Mouse (Mus musculus): ENCODE results near the gene Tfap2e.

Gene Tfap2e

DNA sequence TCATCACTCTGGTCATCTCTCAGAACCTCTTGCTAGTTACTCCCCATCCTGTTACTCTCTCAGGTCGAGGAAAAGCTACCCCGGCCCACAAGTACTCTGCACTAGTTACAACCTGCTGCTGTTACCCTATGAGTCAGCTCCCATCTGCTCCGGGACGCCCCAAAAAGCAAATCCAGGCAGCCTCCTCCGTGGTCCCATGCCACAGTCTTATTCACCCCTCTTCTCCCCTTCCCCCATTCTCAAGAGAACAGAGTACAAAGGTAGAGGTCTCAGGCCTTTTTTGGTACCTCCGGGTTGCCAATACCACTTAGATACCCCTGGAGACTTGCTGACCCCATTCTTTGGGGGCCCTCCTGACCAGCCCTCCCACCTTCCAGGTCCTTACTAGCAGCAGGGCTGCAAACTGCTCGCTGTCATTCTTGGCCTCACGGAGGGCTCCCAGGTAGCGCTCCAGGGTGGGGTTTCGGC, 15.6 kb upstream of the Tfap2e start:
- DNase-seq = no peak

DNA sequence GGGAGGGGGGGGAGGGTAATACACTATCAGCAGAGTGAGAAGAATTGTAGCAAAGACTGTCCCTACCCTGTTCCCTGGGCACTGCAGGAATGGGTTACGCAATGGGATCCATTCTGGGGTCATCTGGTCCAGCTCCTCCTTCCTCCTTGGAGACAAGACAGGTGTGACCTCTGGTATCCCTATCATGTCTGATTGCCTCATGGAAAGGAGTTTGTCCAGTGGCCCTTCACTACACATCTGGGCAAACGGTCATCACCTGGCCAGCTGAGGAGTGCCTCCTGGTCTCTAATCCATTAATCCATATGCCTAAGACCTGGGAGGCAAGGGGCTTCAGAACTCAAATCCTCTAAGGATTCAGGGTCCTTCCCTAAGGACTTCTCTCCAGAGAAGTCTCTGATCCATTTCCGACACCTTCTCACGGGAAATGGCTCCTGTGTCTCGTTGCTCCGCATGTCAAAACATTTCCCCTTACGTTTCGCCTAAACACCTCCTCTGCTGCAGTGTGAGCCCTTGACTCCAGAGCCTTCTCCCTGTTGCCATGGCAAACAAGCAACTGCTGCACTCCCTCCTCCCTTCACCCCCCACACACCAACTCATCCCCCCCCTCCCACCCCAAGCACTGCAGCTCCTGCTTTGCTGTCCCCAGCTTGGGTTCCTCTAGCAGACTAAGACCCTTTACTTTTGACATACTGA, 15.0 kb upstream of the Tfap2e start:
- DNase-seq = peak in 1 of 2 experiments; percentile 21

DNA sequence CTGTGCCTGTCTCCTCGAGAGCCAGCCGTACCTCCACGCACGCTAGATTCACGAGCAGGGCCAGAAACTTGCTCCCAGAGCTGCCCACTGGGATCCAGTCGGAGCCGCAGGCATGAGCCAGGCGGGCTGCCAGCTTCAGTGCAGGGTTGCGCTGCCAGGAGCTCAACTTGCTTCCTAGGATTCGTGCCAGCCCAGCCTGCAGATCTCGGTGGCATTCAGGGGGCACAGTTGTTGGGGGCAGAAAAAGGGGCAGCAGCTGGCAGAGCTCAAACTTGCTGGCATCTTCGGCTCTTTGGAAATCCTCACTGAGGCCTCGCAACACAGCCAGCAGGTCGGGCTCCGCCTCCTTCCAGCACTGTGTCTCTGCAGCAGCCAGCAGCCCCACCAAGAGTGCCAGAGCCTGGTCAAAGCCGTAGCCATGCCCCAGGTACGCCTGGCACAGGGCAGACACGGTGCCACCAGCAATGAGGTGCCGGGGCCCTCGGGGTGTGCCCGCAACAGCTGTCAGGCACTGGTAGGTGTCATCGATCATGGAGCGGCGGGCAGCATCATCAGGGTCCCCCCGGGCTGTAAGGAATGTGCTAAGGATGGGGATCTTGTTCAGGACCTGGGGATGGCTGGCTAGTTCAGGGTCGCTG, 14.1 kb upstream of the Tfap2e start:
- peak; percentile 88 to 94 for DNase-seq

DNA sequence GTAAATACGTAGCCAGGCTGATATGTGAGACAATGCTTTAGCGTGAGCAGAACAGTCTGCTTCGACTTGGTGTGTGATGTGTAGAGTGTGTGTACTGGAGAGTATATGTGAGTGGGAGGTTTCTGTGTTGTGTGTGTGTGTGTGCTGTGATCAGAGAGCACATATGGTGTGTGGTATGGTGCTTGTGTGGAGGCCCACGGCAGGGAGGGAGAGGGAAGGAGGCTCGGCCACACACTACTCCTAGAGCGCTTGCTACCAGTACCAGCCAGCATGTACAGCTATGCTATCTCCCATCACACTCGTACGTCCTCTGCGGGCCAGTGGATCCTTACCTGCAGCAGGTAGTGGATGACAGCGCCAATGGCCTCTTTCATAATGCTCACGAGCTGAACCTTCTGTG, 13.5 kb upstream of the Tfap2e start:
- no peak for DNase-seq

DNA sequence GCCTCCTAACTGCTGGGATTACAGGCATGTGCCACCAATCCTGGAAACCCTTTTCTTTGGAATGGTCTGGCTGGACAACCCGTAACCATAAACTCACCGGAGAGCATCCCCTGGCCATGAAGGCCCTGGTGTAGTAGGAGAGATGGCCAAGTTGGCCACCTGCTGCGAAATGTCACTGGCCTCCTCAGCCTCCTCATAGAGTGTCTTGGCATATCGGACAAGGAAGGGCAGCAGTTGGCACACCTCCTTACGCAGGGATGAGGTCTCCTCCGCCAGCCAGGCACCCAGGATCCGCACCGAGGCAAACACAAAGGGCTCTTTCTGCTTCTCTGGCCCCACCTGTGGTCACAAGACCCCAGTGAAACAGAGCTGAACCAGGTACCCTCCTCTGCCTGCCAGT, 12.3 kb upstream of the Tfap2e start:
- DNase-seq = peak in 1 of 2 experiments; percentile 25

DNA sequence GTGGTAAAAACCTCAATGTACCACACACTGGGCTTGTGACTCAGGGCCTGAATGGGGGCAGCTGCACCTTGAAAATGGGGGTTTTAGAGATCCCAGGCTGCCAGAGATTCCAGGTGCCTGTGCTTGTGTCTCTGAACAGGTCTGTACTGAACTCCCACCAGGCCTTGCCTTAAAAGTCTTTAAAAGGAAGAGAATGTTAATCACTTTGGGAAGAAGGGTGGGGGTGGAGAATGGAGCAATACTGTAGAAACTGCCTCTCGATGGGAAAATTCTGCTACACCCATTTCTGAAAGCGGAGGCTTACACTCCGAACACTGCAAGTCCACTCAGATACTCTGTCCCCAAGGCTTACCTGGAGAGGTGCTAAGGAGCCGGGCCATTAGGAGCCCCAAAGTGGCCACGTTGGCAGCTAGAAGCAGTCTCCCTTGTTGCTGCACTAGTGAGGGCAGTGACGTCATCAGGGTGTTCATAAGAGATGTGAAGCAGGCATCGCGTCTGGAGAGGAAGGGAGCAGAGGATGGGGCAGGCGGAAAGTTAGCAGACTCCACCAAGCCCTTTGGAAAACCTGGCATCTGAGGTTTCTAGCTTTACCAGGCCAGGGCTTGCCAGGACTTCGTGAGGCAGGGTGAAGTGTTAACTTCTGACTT, 10.3 kb upstream of the Tfap2e start:
- DNase-seq = peak in 1 of 2 experiments; percentile 31

DNA sequence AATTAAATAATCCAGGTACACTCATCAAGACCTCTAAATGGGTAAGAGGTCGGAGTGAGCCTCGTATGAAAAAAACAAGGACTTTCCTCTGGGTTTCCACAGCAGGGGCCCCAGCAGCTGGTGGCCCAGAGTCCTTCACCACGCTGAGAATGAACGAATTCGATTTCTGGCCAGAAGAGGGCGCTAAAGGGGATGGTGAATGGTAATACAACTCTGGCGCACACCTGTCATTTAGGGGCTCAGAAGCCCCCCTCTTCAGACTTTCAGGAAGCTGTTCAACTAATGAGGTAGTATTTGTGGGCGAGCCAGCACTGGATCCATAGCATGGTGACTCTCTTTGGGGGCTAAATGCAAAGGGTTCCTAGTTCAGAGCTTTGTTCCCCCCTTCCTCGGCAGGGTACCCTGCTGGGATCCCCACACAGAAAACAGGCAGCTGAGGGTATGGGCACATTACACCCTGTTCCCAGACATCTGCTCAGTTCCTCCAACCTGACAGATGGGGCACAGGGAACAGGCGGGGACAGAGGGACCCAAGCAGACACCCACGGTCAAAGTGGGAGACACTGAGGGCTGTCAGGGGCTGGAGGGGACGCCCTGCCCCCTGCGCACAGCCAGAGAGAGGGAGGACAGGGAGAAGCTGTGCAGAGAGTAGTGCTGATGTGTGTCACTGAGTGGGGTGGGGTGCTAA, 9.6 kb upstream of the Tfap2e start:
- DNase-seq = peak; percentile 77 to 86

DNA sequence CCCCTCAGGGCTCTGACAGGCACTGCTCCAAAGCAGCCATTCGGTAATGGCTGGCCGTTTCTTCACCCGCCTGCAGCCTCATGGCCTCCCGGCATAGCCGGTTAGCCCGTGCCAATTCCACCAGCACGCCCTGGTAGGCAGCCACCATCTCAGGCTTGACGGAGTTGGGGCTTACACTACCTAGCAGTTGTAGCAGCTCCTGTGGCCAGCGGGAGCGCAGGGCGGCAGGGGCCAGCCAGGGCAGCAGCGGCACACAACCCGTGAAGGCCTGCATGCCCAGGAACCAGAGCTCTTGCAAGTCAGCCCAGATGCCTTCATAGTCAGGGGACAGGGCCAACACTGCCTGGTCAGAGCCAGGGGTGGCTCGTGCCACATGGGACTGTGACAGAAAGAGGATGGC, 8.8 kb upstream of the Tfap2e start:
- DNase-seq = peak; percentile 71 to 81

DNA sequence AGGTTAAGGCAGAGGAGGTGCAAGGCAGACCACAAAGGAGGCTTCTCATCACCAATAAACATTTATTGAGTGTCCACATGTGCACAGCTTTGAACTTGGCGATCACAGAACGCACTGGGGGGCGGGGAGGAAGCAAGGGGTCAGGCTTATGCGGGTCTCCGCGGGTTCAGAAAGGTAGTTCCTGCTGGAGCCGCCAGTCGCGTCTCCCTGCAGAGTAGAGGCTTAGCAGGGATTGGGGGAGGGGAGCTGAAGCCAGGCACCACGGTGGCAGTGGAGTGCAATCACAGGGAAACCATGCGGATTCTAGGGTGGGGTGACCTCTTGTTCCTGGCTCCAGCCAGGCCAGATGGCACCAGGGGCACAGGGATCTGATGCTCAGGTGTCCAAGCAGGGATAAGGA, 7.7 kb upstream of the Tfap2e start:
- DNase-seq = no peak

DNA sequence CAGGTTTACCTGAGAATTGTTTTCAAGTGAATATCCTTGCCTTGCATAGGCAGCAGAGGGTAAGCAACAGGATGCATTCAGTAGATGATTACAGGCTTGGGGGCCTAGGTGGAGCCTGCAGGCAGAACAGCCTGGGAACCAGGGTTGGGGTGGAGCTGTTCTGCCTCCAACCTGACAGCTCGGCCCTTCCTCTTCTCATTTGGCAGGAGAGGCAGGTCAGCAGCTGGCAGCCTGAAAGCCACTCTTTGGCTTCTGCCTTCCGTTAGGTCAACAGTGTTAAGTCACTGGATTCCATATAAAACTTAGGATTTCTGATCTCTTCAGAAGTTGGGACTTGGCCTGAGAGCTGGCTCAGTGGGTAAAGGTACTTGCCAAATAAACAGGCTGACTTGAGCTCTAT, 6.9 kb upstream of the Tfap2e start:
- DNase-seq = peak in 1 of 2 experiments; percentile 23

DNA sequence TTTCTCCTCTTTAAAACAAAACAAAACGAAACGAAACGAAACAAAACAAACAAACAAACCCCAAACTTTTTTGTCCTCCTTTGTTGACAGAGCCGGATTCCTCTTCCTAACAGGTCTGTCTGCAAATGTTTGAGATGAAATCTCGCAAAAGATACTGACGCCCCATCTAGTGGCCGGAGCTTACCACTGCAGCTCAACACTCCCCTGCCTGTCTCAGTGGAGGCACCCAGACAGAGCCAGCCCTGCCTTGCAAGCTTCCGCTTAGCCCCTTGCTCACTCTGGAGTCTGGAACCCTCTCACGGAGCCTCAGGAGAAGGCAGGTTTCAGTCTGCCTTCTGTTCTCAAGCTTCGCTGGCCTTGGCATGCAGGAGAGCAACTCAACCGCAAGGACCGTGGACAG, 5.4 kb upstream of the Tfap2e start:
- peak; percentile 92 to 94 for DNase-seq

DNA sequence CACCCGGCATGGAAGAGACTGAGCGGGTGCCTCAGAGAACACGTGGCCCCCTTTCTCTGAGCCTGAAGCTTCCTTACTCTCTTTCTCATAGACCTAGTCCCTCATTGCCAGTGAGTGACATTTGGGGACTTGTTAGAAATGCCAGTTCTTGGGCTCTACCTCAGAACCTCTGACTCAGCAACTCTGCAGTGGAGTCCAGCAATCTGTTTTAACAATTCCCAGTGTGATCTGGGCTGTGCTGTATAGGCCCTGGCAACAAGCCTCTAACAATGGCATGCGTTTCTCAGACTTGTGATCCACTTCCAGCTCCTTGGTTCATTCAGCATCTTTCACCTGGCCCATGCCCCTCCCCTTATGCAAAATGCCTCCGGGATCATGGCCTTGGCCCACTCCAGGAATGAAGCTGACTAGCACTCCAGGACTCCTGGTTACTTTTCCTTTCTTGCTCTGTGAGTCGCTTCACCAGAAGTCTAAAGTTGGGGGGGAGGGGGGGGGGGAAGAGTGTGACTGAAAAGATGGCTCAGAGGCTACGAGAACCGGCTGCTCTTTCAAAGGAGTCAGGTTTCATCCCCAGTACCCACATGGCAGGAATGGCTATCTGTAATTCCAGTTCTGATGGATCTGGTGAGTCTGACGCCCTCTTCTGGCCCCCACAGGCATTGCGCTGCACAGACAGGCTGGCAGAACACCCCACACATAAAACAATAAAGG, 4.1 kb upstream of the Tfap2e start:
- no peak for DNase-seq

DNA sequence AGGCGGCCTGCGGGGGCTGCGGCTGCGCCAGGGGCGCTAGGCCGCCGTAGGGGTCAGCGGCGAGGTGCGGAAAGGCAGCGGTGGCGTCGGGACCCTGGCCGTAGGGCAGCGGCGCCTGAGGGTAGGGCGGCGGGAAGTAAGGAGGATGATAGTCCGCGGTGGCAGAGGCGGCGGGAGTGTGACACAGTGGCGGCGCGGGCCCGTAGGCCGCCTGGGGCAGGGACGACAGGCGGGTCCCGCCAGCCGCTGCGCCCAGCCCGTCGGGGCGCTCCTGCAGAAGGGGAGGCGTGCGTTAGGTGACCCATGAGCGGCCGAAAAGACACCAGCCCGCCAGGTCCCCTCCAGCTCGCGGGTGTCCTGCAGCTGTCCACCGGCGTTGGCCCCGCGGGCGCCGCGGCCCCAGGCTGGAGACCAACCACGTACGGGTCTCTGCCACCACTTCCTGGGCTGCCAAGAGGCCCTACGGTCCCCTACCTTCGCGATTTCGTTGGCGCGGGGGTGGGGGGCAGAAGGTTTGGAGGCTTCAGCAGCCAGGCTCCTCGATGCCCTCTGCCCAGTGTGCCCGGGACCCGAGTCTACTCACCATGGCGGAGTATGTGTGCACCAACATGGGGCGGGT, 549 bp downstream of the Tfap2e start:
- DNase-seq = no peak

DNA sequence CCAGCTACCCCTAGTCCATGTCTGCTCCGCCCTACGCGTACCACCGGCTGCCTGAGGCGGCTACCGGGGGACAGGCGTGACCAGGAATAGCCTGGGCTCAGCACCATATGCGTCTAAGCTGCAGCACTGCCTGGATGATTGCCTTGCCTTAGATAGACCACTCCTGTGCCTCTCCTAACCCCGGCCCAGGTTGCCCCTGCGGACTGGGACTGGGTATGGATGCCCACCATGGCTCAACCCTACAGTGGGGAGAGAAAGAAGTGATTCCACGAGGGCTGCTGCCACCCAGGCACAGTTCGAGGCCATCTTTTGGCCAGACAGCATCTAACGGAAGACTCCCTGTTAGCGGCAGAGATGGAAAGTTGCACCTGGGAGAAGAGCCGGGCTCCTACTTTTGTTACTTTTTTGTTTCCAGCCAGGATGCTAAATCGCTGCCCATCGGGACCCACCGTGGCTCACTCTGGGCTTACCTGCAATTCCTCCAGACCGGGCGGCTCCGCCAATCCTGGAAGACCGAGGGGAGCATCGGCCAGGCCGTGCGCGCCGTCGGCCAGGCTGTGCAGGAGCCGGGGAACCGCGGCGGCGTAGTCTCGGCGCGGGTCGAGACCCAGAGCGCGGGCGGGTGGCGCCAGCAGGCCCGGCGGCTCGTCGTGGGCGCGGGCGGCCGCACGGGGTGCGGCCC, 1.2 kb downstream of the Tfap2e start:
- DNase-seq = no peak

DNA sequence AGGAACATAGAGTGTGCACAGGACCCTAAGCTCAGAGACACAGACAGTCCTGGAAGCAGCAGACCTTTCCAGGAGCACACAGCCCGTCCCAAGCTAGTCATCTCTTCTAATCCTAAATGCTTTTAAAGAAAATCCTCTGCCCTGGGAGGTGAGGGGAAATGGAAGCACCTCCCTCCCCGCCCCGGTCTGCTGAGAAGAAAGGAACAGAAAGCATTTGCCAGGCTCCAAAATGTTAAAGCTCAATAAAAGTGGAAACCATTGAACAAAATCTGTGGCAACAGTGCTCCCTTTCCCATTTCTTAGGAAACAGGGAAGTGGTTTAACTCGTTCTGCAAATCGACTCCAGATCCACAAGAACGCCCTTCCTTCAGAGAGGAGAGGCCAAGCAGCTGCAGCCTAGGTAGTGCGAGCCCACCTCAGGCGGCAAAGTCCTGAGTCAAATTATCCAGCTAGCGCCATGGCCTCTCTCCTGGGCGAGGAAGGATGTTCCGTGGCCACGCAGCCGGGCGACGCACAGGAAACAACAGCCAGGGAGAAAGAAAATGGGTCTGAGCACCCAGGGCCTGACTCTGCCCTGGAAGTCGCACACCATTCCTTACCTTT, 1.9 kb downstream of the Tfap2e start:
- DNase-seq = no peak

DNA sequence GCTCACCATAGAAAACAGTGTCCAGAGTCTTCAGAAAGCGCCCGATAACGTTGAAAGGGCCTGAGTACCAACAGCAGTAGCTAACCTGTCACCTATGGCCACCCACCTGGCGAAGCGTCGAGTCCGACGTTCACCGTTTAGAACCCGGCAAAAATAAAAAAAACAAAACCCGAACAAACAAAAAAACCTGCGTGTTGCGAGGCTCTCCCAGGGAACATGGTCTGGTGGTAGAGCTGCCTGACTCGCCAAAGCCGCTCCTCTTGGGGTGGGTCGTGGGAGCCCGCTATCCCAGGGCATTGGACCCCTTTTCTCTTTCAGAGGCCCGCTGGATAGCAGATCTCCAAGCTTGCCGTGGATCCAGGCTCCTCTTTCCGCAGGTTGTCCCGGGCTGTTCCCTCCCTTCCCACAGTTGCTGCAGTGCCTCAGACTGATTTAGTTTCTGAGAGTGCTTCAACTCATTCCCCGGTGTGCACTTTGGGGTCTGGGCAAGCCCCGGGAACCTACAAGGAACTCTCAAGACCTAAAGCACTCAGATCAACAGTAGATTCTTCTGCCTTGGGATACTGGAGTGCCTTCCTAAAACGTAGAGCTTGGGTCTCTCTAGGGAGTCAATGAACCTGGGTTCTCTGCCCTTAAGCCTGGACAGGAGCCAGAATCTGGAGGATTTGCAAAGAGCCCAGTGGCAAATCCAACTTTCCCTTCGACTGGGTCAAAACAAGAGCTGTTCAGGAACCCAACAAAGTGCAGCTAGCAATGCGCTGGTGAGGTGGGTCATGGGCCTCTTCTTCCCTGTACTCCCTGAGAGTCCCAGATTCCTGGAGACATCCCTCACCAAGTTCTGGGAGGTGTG, 3.3 kb downstream of the Tfap2e start:
- DNase-seq = no peak

DNA sequence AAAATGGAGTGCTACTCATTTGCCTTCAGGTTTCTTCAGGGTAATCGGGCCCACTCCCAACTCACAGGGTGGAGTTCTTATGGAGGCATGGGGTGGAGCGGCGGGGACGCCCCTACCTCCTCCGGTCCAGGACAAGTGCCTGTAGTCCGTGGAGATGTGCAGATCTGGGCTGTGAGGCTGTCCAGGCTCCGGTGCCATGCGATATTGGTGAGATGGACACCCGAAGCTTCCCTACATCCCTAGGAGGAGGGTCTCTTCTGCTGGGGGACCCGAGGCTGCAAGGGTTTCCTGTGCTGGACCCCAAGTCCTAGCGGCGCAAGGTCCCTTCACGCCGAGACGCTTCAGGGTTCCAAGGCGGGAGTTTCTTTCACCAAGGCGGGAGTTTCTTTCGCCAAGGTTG, 3.9 kb downstream of the Tfap2e start:
- DNase-seq = no peak

DNA sequence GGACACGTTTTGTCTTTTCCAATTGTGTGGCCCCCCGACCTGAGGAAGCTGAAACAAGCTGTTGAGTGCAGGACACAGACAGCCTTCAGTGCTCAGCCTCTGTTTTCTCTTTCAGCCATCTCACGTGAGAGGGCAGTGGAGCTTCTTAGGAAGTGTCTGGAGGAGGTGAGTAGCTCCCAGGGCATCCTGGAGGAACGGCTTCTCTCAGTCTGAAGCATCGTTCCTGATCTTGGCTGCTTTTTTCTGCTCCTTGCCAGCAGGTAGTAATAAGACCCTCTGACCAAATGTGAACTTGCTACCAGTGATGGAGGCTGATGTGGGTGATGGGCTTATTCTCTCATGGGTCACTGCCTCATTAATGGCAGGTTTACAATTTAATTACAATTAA, 28.6 kb downstream of the Tfap2e start:
- DNase-seq = no peak

DNA sequence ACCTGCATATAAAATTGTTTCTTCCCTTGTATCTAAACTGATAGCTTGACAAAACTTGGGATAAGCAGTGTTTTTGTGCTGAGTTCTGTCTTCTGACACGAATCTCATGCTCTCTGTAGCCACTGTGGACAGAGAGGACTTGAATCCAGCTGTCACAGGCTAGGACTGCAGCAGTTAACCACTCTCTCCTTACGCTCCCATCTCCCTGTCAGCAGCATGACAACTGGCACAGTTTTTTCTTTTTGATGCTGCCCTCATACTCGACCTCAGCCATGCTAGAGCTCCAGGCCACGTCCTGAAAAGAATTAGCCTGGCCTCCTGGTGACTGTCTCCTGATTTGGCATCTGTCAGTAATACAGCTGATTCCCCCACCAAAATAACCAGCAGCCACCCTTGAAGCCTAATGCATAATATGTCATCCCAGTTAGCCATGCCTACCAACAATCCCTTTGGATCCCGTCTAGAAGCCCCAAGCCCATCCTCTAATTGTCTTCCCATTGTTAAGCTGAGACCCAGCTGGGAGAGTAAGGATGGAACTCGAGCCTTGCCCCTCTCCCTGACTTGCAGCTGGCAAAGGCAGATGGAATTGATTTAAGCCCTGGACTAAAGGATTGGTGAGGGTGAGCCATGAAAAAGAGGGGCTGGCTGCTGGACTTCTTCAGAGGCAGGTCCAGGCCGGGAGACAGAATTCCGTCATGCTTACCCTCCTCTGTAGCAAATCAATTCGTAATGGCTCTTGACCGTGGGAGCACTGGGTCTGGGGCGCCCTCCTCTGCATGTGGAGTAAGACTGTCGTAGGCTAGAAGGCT, 29.2 kb downstream of the Tfap2e start:
- DNase-seq = peak; percentile 15 to 17

Data from cerebellum, postnatal 10 days (tissue).